17 mouse cellular contexts compared by ENCODE assay signal in the genomic region with DNA sequence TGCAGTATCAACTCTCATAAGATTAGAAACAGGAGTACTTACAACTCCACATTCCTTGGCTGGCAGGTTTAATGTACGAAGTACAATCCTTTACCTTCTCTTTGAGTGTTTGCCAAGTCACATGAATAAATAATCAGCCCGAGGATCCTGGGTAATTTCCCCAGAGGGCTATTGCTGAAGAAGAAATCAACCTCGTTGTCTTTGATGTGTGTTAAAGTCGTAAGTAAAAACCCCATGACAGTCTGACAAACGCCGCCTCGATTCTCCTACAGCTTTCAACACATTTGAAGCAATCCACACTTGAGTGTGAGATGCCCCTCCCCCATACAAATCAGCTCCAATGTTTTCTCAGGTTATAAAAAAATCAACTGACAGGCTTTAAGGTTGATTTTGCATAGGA. TPM values are rescaled to one million over a fixed set of nuclear protein-coding genes. Genes with fewer than 3 reads are reported as not detected.
DNase-seq lines count a peak whose midpoint lies in the region; ATAC-seq and TF ChIP-seq lines count a peak whose summit lies in the region.
"Had no signal": no experiment of that assay in that cellular context is flagged by ENCODE, and none has a peak within 500 bp of the region (broad histone marks: within the 10 kb centered on the region; RNA-seq: fewer than 3 reads in every experiment).

No protein-coding gene starts in this region.

- H3K9ac ChIP-seq in forebrain, embryonic 14.5 days (ENCODE audit: low read length): no peak overlapping the region
- H3K9ac ChIP-seq in limb, embryonic 14.5 days (ENCODE audit: low read depth, low read length, severe bottlenecking): no peak overlapping the region
- no peak overlapping the region for H3K9ac ChIP-seq in hindbrain, embryonic 14.5 days
- no peak overlapping the region for H3K9ac ChIP-seq in neural tube, embryonic 15.5 days (replicated peaks)
- H3K9ac ChIP-seq: embryonic facial prominence, embryonic 15.5 days; intestine, embryonic 15.5 days; limb, embryonic 13.5 days; liver, postnatal 0 days had no signal

- H3K36me3 ChIP-seq in forebrain, embryonic 14.5 days (ENCODE audit: control insufficient read depth, insufficient read depth, low read length): peaks cover 3% of the 10 kb centered on the region; the same call in 1 of the 2 replicates
- H3K36me3 ChIP-seq in forebrain, embryonic 10.5 days (replicated peaks): no peaks in the 10 kb centered on the region
- no peaks in the 10 kb centered on the region for H3K36me3 ChIP-seq in limb, embryonic 14.5 days (ENCODE audit: control insufficient read depth, insufficient read depth, low read length)
- H3K36me3 ChIP-seq in limb, embryonic 10.5 days: no peaks in the 10 kb centered on the region
- peaks cover 9% of the 10 kb centered on the region; the same call in 1 of the 2 replicates for H3K36me3 ChIP-seq in hindbrain, embryonic 14.5 days (replicated peaks; ENCODE audit: control insufficient read depth, insufficient read depth)
- peaks cover 6% of the 10 kb centered on the region for H3K36me3 ChIP-seq in neural tube, embryonic 15.5 days
- H3K36me3 ChIP-seq: embryonic facial prominence, embryonic 15.5 days; intestine, embryonic 15.5 days; limb, embryonic 13.5 days had no signal

- H3K4me3 ChIP-seq in forebrain, embryonic 14.5 days (ENCODE audit: low read depth, low read length): no peak overlapping the region
- no peak overlapping the region for H3K4me3 ChIP-seq in forebrain, embryonic 10.5 days
- H3K4me3 ChIP-seq in limb, embryonic 14.5 days (replicated peaks; ENCODE audit: low read length): no peak overlapping the region
- H3K4me3 ChIP-seq in limb, embryonic 10.5 days: no peak overlapping the region
- H3K4me3 ChIP-seq in hindbrain, embryonic 14.5 days (replicated peaks; ENCODE audit: low read length): no peak overlapping the region
- no peak overlapping the region for H3K4me3 ChIP-seq in neural tube, embryonic 15.5 days (replicated peaks)
- H3K4me3 ChIP-seq: embryonic facial prominence, embryonic 15.5 days; intestine, embryonic 15.5 days; limb, embryonic 13.5 days had no signal

- ATAC-seq in forebrain, embryonic 14.5 days: no peak
- ATAC-seq in limb, embryonic 14.5 days (ENCODE audit: low FRiP score, low read depth): no peak
- no peak; the same call in 1 of the 2 replicates for ATAC-seq in hindbrain, embryonic 14.5 days (ENCODE audit: low FRiP score)
- peak; percentile 55 for ATAC-seq in neural tube, embryonic 15.5 days (ENCODE audit: low FRiP score)
- ATAC-seq: intestine, embryonic 15.5 days; liver, postnatal 0 days had no signal

- peak overlapping the region; percentile 52 for H3K27ac ChIP-seq in forebrain, embryonic 14.5 days (ENCODE audit: low read depth, low read length)
- H3K27ac ChIP-seq in forebrain, embryonic 10.5 days: no peak overlapping the region
- no peak overlapping the region for H3K27ac ChIP-seq in limb, embryonic 14.5 days (replicated peaks; ENCODE audit: low read depth, low read length)
- no peak overlapping the region for H3K27ac ChIP-seq in limb, embryonic 10.5 days
- peak overlapping the region; percentile 40; the same call in 1 of the 2 replicates for H3K27ac ChIP-seq in hindbrain, embryonic 14.5 days
- H3K27ac ChIP-seq in neural tube, embryonic 15.5 days (replicated peaks): peak overlapping the region; percentile 71; the same call in 1 of the 2 replicates
- H3K27ac ChIP-seq: embryonic facial prominence, embryonic 15.5 days; intestine, embryonic 15.5 days; limb, embryonic 13.5 days had no signal

- H3K9me3 ChIP-seq in forebrain, embryonic 14.5 days (replicated peaks; ENCODE audit: control insufficient read depth, low read length): no peaks in the 10 kb centered on the region
- H3K9me3 ChIP-seq in forebrain, embryonic 10.5 days: no peaks in the 10 kb centered on the region
- H3K9me3 ChIP-seq in limb, embryonic 14.5 days (ENCODE audit: control insufficient read depth, low read length): no peaks in the 10 kb centered on the region
- no peaks in the 10 kb centered on the region for H3K9me3 ChIP-seq in limb, embryonic 10.5 days (replicated peaks)
- H3K9me3 ChIP-seq in hindbrain, embryonic 14.5 days (ENCODE audit: control insufficient read depth, low read length): no peaks in the 10 kb centered on the region
- H3K9me3 ChIP-seq in neural tube, embryonic 15.5 days (replicated peaks): no peaks in the 10 kb centered on the region
- H3K9me3 ChIP-seq: embryonic facial prominence, embryonic 15.5 days; intestine, embryonic 15.5 days; limb, embryonic 13.5 days had no signal

- H3K4me2 ChIP-seq in forebrain, embryonic 14.5 days (ENCODE audit: low read length): no peak overlapping the region
- H3K4me2 ChIP-seq in limb, embryonic 14.5 days (replicated peaks; ENCODE audit: low read depth, low read length, severe bottlenecking): no peak overlapping the region
- H3K4me2 ChIP-seq in hindbrain, embryonic 14.5 days (replicated peaks): no peak overlapping the region
- no peak overlapping the region for H3K4me2 ChIP-seq in neural tube, embryonic 15.5 days
- H3K4me2 ChIP-seq: embryonic facial prominence, embryonic 15.5 days; intestine, embryonic 15.5 days; limb, embryonic 13.5 days had no signal

- H3K4me1 ChIP-seq in forebrain, embryonic 14.5 days (ENCODE audit: control insufficient read depth, insufficient read depth, low read length): 0 out of 2 replicates have a peak, but pooled peaks cover 3% of the 10 kb centered on the region
- H3K4me1 ChIP-seq in forebrain, embryonic 10.5 days: peaks cover 3% of the 10 kb centered on the region
- H3K4me1 ChIP-seq in limb, embryonic 14.5 days (ENCODE audit: control insufficient read depth, insufficient read depth, low read length): peaks cover 6% of the 10 kb centered on the region; the same call in 1 of the 2 replicates
- H3K4me1 ChIP-seq in limb, embryonic 10.5 days: peaks cover 11% of the 10 kb centered on the region
- peaks cover 5% of the 10 kb centered on the region; the same call in 1 of the 2 replicates for H3K4me1 ChIP-seq in hindbrain, embryonic 14.5 days (replicated peaks; ENCODE audit: control insufficient read depth, insufficient read depth, low read length)
- peaks cover 8% of the 10 kb centered on the region; the same call in 1 of the 2 replicates for H3K4me1 ChIP-seq in neural tube, embryonic 15.5 days
- H3K4me1 ChIP-seq: intestine, embryonic 15.5 days had no signal

- H3K27me3 ChIP-seq in forebrain, embryonic 14.5 days (replicated peaks; ENCODE audit: control insufficient read depth, insufficient read depth, low read length): no peaks in the 10 kb centered on the region
- H3K27me3 ChIP-seq in forebrain, embryonic 10.5 days (ENCODE audit: poor library complexity, severe bottlenecking): no peaks in the 10 kb centered on the region
- H3K27me3 ChIP-seq in limb, embryonic 14.5 days (ENCODE audit: control insufficient read depth, insufficient read depth, low read length): no peaks in the 10 kb centered on the region
- no peaks in the 10 kb centered on the region for H3K27me3 ChIP-seq in limb, embryonic 10.5 days (ENCODE audit: low read depth, poor library complexity, severe bottlenecking)
- H3K27me3 ChIP-seq in hindbrain, embryonic 14.5 days (ENCODE audit: control insufficient read depth, insufficient read depth, low read length): no peaks in the 10 kb centered on the region
- no peaks in the 10 kb centered on the region for H3K27me3 ChIP-seq in neural tube, embryonic 15.5 days (replicated peaks)
- H3K27me3 ChIP-seq: embryonic facial prominence, embryonic 15.5 days; intestine, embryonic 15.5 days; limb, embryonic 13.5 days had no signal

- 24% methylated on average over 7 of the region's 7 CpGs for WGBS in forebrain, embryonic 14.5 days
- WGBS in forebrain, embryonic 10.5 days: 82% methylated on average over 7 of the region's 7 CpGs
- WGBS in limb, embryonic 14.5 days: 4% methylated on average over 7 of the region's 7 CpGs
- WGBS in limb, embryonic 10.5 days: 19% methylated on average over 7 of the region's 7 CpGs
- 29% methylated on average over 7 of the region's 7 CpGs for WGBS in hindbrain, embryonic 14.5 days
- 15% methylated on average over 7 of the region's 7 CpGs for WGBS in neural tube, embryonic 15.5 days

- no peak for TF ChIP-seq POLR2A in limb, embryonic 14.5 days (IDR thresholded peaks at IDR 0.05; ENCODE audit: borderline replicate concordance, extremely low read depth, insufficient read depth, insufficient read length)

- peak; percentile 58 for DNase-seq in forebrain, embryonic 14.5 days (ENCODE audit: low spot score)
- DNase-seq in forebrain, embryonic 10.5 days (ENCODE audit: extremely low spot score, low spot score): no peak
- DNase-seq in limb, embryonic 14.5 days (ENCODE audit: low spot score): peak; percentile 61
- DNase-seq in limb, embryonic 10.5 days (ENCODE audit: low spot score): no peak
- DNase-seq in hindbrain, embryonic 14.5 days (ENCODE audit: low spot score): peak; percentile 67
- DNase-seq in thymus, adult 18-20 months: no peak
- no peak for DNase-seq in cerebellum, postnatal 4 days (ENCODE audit: low spot score in 2 of 2)
- DNase-seq: adrenal gland, adult 2 months; cerebellum, postnatal 10 days; gastrocnemius, postnatal 36 days; liver, postnatal 0 days; thymus, postnatal 14 days had no signal

RNA-seq across cellular contexts. Expression of gene Elmod1, which starts 44.2 kb away (rescaled TPM):
- polyA plus RNA-seq in forebrain, embryonic 14.5 days (2014; fragmentation: Nextera tagmentation; extraction: Ambion mirVana): 11.6 and 19.5 TPM in 2 replicates
- 0.21 and 0.36 TPM in 2 replicates for polyA plus RNA-seq in forebrain, embryonic 10.5 days (2016; fragmentation: Nextera tagmentation; extraction: Ambion mirVana)
- polyA plus RNA-seq in limb, embryonic 14.5 days (2012; rRNA removed): 0.82 and 1.4 TPM in 2 replicates
- 0.62 and 0.77 TPM in 2 replicates for polyA plus RNA-seq in limb, embryonic 14.5 days (2014; fragmentation: Nextera tagmentation; extraction: Ambion mirVana)
- 0.14 and 0.73 TPM in 2 replicates for polyA plus RNA-seq in limb, embryonic 10.5 days (2016; fragmentation: Nextera tagmentation; extraction: Ambion mirVana)
- 20.0 and 23.9 TPM in 2 replicates for polyA plus RNA-seq in hindbrain, embryonic 14.5 days (2014; fragmentation: Nextera tagmentation; extraction: Ambion mirVana)
- polyA plus RNA-seq in neural tube, embryonic 15.5 days (2015; fragmentation: Nextera tagmentation; extraction: Ambion mirVana): 23.5 and 29.5 TPM in 2 replicates
- polyA plus RNA-seq: small intestine, adult 2 months had no signal

Comparison
In these comparisons a context has a peak if more than half of its experiments do, and no peak if none do; other contexts are left out.
1. DNase-seq: peak in forebrain, embryonic 14.5 days (single experiment), limb, embryonic 14.5 days (single experiment) and hindbrain, embryonic 14.5 days (single experiment); none in forebrain, embryonic 10.5 days (single experiment), limb, embryonic 10.5 days (single experiment), thymus, adult 18-20 months (0 of 2) and cerebellum, postnatal 4 days (0 of 2).
2. H3K27ac ChIP-seq: peak in forebrain, embryonic 14.5 days (single experiment), hindbrain, embryonic 14.5 days (single experiment) and neural tube, embryonic 15.5 days (single experiment); none in forebrain, embryonic 10.5 days (single experiment), limb, embryonic 14.5 days (single experiment) and limb, embryonic 10.5 days (single experiment).